Mouse (Mus musculus): ENCODE results near the gene Tpgs1.

Tpgs1 gene

GRCm38 (mm10) chr10:79660298-79660697, 8.9 kb upstream of the Tpgs1 start:
- Histone ChIP-seq H3K9me3 (ENCODE audit: low read length) (no peaks in the 10 kb centered on the region), H3K4me3 (replicated peaks; ENCODE audit: low read length) (no peak overlapping the region), H3K4me1 (replicated peaks; ENCODE audit: low read depth, low read length) (peaks cover 54% of the 10 kb centered on the region), H3K36me3 (ENCODE audit: insufficient read depth, low read length) (no peaks in the 10 kb centered on the region), H3K27me3 (ENCODE audit: insufficient read depth, low read length) (peaks cover 12% of the 10 kb centered on the region; the same call in 1 of the 2 replicates)
- TF ChIP-seq POU5F1 (IDR thresholded peaks at IDR 0.05; ENCODE audit: borderline replicate concordance, low read length), result no peak
- peak; percentile 71 for TF ChIP-seq CTCF (conservative IDR thresholded peaks at IDR 0.05; ENCODE audit: low read length)
- no peak for TF ChIP-seq NANOG (IDR thresholded peaks at IDR 0.05; ENCODE audit: borderline replicate concordance, low read length)

- peaks cover 69% of the 10 kb centered on the region for H3K4me1 ChIP-seq (replicated peaks; ENCODE audit: low read depth, low read length)
- peak overlapping the region; percentile 71 for H3K4me3 ChIP-seq (replicated peaks; ENCODE audit: low read length)
- H3K36me3 ChIP-seq (ENCODE audit: insufficient read depth, low read length), result no peaks in the 10 kb centered on the region
- H3K9me3 ChIP-seq (ENCODE audit: low read length), result no peaks in the 10 kb centered on the region
- TF ChIP-seq NANOG (IDR thresholded peaks at IDR 0.05; ENCODE audit: borderline replicate concordance, low read length), result no peak
- H3K27me3 ChIP-seq (ENCODE audit: insufficient read depth, low read length), result no peaks in the 10 kb centered on the region
Measured at GRCm38 (mm10) chr10:79661861-79662260, 7.3 kb upstream of the Tpgs1 start.

GRCm38 (mm10) chr10:79664131-79664665, 5.0 kb upstream of the Tpgs1 start, which contains the start of gene Madcam1:
TSS of gene Madcam1 (plus strand) at chr10:79664559.
- TF ChIP-seq POU5F1 (IDR thresholded peaks at IDR 0.05; ENCODE audit: borderline replicate concordance, low read length), result no peak
- peak; percentile 100 for TF ChIP-seq CTCF (conservative IDR thresholded peaks at IDR 0.05; ENCODE audit: low read length)
- H3K4me1 ChIP-seq (replicated peaks; ENCODE audit: low read depth, low read length), result peaks cover 73% of the 10 kb centered on the region
- H3K9me3 ChIP-seq (ENCODE audit: low read length), result no peaks in the 10 kb centered on the region
- H3K4me3 ChIP-seq (replicated peaks; ENCODE audit: low read length), result peak within 1 kb of the TSS; percentile 73
- no peaks in the 10 kb centered on the region for H3K27me3 ChIP-seq (ENCODE audit: insufficient read depth, low read length)
- H3K36me3 ChIP-seq (ENCODE audit: insufficient read depth, low read length), result no peaks in the 10 kb centered on the region

- Histone ChIP-seq H3K27me3 (ENCODE audit: insufficient read depth, low read length) (no peaks in the 10 kb centered on the region), H3K9me3 (ENCODE audit: low read length) (no peaks in the 10 kb centered on the region), H3K36me3 (ENCODE audit: insufficient read depth, low read length) (no peaks in the 10 kb centered on the region), H3K4me3 (replicated peaks; ENCODE audit: low read length) (peak overlapping the region; percentile 73), H3K4me1 (replicated peaks; ENCODE audit: low read depth, low read length) (peaks cover 73% of the 10 kb centered on the region)
- TF ChIP-seq POU5F1 (IDR thresholded peaks at IDR 0.05; ENCODE audit: borderline replicate concordance, low read length), result no peak
- TF ChIP-seq CTCF (conservative IDR thresholded peaks at IDR 0.05; ENCODE audit: low read length), result no peak
- no peak for TF ChIP-seq NANOG (IDR thresholded peaks at IDR 0.05; ENCODE audit: borderline replicate concordance, low read length)
Measured at GRCm38 (mm10) chr10:79665051-79665450, 4.1 kb upstream of the Tpgs1 start.

GRCm38 (mm10) chr10:79666493-79666892, 2.7 kb upstream of the Tpgs1 start:
- TF ChIP-seq CTCF (conservative IDR thresholded peaks at IDR 0.05; ENCODE audit: low read length), result no peak; the same call in 1 of the 2 replicates
- TF ChIP-seq POU5F1 (IDR thresholded peaks at IDR 0.05; ENCODE audit: borderline replicate concordance, low read length), result no peak
- TF ChIP-seq NANOG (IDR thresholded peaks at IDR 0.05; ENCODE audit: borderline replicate concordance, low read length), result no peak
- Histone ChIP-seq H3K36me3 (ENCODE audit: insufficient read depth, low read length) (peaks cover 6% of the 10 kb centered on the region), H3K9me3 (ENCODE audit: low read length) (no peaks in the 10 kb centered on the region), H3K27me3 (ENCODE audit: insufficient read depth, low read length) (no peaks in the 10 kb centered on the region), H3K4me3 (replicated peaks; ENCODE audit: low read length) (peak overlapping the region; percentile 45), H3K4me1 (replicated peaks; ENCODE audit: low read depth, low read length) (peaks cover 59% of the 10 kb centered on the region)

GRCm38 (mm10) chr10:79668076-79668475, 1.1 kb upstream of the Tpgs1 start:
- no peak overlapping the region for H3K4me3 ChIP-seq (replicated peaks; ENCODE audit: low read length)
- no peaks in the 10 kb centered on the region for H3K27me3 ChIP-seq (ENCODE audit: insufficient read depth, low read length)
- peaks cover 17% of the 10 kb centered on the region for H3K36me3 ChIP-seq (ENCODE audit: insufficient read depth, low read length)
- no peak for TF ChIP-seq POU5F1 (IDR thresholded peaks at IDR 0.05; ENCODE audit: borderline replicate concordance, low read length)
- no peak for TF ChIP-seq NANOG (IDR thresholded peaks at IDR 0.05; ENCODE audit: borderline replicate concordance, low read length)
- H3K9me3 ChIP-seq (ENCODE audit: low read length), result no peaks in the 10 kb centered on the region
- H3K4me1 ChIP-seq (replicated peaks; ENCODE audit: low read depth, low read length), result peaks cover 56% of the 10 kb centered on the region

- TF ChIP-seq POU5F1 (IDR thresholded peaks at IDR 0.05; ENCODE audit: borderline replicate concordance, low read length), result no peak
- TF ChIP-seq CTCF (conservative IDR thresholded peaks at IDR 0.05; ENCODE audit: low read length), result no peak
- no peak for TF ChIP-seq NANOG (IDR thresholded peaks at IDR 0.05; ENCODE audit: borderline replicate concordance, low read length)
- Histone ChIP-seq H3K9me3 (ENCODE audit: low read length) (no peaks in the 10 kb centered on the region), H3K4me3 (replicated peaks; ENCODE audit: low read length) (peak overlapping the region; percentile 100), H3K27me3 (ENCODE audit: insufficient read depth, low read length) (no peaks in the 10 kb centered on the region), H3K36me3 (ENCODE audit: insufficient read depth, low read length) (peaks cover 27% of the 10 kb centered on the region), H3K4me1 (replicated peaks; ENCODE audit: low read depth, low read length) (peaks cover 57% of the 10 kb centered on the region)
Measured at GRCm38 (mm10) chr10:79669576-79670057, 448 bp downstream of the Tpgs1 start.

GRCm38 (mm10) chr10:79670071-79670888, 1.1 kb downstream of the Tpgs1 start:
- H3K4me1 ChIP-seq (replicated peaks; ENCODE audit: low read depth, low read length), result peaks cover 57% of the 10 kb centered on the region
- H3K36me3 ChIP-seq (ENCODE audit: insufficient read depth, low read length), result peaks cover 27% of the 10 kb centered on the region
- TF ChIP-seq CTCF (conservative IDR thresholded peaks at IDR 0.05; ENCODE audit: low read length) (no peak), NANOG (IDR thresholded peaks at IDR 0.05; ENCODE audit: borderline replicate concordance, low read length) (peak; percentile 9; the same call in 1 of the 2 replicates), POU5F1 (IDR thresholded peaks at IDR 0.05; ENCODE audit: borderline replicate concordance, low read length) (no peak)
- H3K9me3 ChIP-seq (ENCODE audit: low read length), result no peaks in the 10 kb centered on the region
- peak overlapping the region; percentile 100 for H3K4me3 ChIP-seq (replicated peaks; ENCODE audit: low read length)
- no peaks in the 10 kb centered on the region for H3K27me3 ChIP-seq (ENCODE audit: insufficient read depth, low read length)
